Mouse (Mus musculus) CH12.LX (cell line): ENCODE data around the gene Ctnna2.

Experiments used
- CHD1 ChIP-seq: IDR thresholded peaks from 2 replicates; pipeline ENCODE4 v1.6.1; 2012; ENCODE audit warnings: low read depth, low read length, improper control_type of control experiment, inconsistent platforms
- CTCF ChIP-seq, 2 experiments: IDR thresholded peaks in 1 of 2; conservative IDR thresholded peaks in 1 of 2; 2 replicates each; pipeline ENCODE4 v1.5.1; 2011 to 2012; ENCODE audit warnings: low read depth in 2 of 2, low read length in 2 of 2, improper control_type of control experiment in 1 of 2, inconsistent platforms in 1 of 2, mild to moderate bottlenecking in 1 of 2, moderate library complexity in 1 of 2
- EP300 ChIP-seq: IDR thresholded peaks from 2 replicates; pipeline ENCODE4 v1.6.1; 2011; ENCODE audit warnings: low read length, improper control_type of control experiment
- KAT2A ChIP-seq: IDR thresholded peaks from 2 replicates; pipeline ENCODE4 v1.6.1; 2012; ENCODE audit warnings: low read length, improper control_type of control experiment, inconsistent platforms; ENCODE audit not compliant: insufficient replicate concordance
- MXI1 ChIP-seq: IDR thresholded peaks from 2 replicates; pipeline ENCODE4 v1.6.1; 2011; ENCODE audit warnings: mild to moderate bottlenecking, low read depth, low read length, improper control_type of control experiment
- MYC ChIP-seq: IDR thresholded peaks from 2 replicates; pipeline ENCODE4 v1.6.1; 2011; ENCODE audit warnings: low read depth, mild to moderate bottlenecking, improper control_type of control experiment, low read length
- POLR2A ChIP-seq: IDR thresholded peaks from 2 replicates; pipeline ENCODE4 v1.6.1; 2011; ENCODE audit warnings: low read depth, mild to moderate bottlenecking, improper control_type of control experiment, low read length
- ZKSCAN1 ChIP-seq: IDR thresholded peaks from 2 replicates; pipeline ENCODE4 v1.6.1; 2012; ENCODE audit warnings: low read depth, inconsistent platforms, low read length, improper control_type of control experiment, borderline replicate concordance

DNA sequence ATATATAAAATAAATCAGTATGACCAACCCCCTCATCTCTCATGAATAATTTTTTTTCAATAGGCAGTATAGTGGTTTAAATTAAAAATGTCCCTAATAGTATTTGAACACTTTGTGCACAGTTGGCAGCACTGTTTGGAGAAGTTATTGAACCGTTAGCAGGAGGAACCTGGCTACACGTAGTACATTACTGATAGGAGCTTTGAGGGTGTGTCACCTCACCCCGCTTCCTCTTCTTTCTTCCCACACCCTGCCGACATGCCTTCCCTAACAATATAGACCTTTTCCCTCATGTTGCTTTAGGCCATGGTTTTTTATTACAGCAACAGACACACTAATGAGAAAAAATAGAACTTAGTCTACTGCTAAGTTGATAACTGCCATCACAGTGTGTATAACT, 1071.4 kb downstream of the Ctnna2 start:
- TF ChIP-seq CTCF (conservative IDR thresholded peaks at IDR 0.05 in 1 of 2, IDR thresholded peaks at IDR 0.05 in 1 of 2; ENCODE audit: low read depth in 2 of 2, low read length in 2 of 2) (no peak), ZKSCAN1 (no peak), MXI1 (no peak), EP300 (no peak), POLR2A (no peak), MYC (no peak), CHD1 (no peak), KAT2A (no peak)
